Mouse (Mus musculus) c-Kit-positive CD71-positive TER-119-negative erythroid progenitor cells, embryonic 14.5 days (primary cell): ENCODE data around the gene Mtcl1.

Source experiments
- DNase-seq: peaks from one replicate; pipeline ENCODE4 v3.0.0-alpha.2; 2013; ENCODE audit warnings: low read depth

The Mtcl1 gene

DNA sequence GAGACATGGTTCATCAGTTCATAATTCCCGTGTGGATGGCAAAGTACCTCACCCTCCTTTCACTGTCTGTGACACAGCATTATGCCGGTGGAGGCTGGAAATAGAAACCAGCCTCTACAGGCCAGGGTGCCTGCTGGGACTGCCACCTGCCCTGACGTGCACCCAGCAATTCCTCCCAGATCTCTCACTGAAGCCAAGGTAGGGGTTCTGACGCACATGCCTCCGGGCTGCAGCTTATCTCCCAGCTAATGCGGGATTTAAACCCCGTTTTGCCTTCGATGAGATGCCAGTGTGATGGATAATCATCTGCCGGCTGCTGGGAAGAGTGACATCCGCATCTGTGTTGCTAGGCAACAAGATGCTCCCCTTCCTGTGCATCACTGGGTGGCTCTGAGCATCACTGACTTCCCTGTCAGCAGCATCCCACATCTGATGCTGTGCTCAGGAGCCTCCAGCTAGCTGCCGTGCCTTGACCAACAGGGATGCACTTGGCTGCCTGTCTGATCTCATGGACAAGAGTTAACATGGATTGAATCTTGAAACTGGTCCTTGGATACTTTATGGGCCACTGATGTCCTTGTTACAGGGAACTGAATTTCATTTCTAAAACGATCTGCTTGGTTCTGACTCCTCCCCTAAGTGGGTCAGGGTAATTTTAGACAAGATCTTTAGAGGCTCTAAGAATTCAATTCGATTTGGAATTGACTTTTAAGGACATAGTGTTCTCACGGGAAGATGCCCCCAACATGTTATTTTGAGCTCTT lies 123.9 kb downstream of the Mtcl1 start:
- DNase-seq, result no peak

DNA sequence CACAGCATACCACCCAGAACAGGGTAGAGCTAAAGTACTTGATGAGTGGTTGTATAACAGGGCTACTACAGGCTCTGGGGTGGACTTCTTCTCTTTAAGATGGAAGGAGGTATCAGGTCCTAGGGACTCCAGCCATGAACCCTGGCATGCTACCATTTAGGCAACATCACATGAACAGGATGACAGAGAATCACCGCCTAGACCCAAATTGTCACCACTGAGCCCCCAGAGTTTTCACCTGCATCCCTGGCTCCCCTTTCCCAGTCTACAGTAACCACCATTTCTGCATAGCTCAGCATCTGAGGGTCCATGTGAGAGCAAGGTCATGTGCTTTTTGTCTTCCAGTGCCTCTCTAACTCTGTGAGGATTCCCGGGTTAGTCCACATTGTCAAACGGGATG lies 124.7 kb downstream of the Mtcl1 start:
- no peak for DNase-seq

DNA sequence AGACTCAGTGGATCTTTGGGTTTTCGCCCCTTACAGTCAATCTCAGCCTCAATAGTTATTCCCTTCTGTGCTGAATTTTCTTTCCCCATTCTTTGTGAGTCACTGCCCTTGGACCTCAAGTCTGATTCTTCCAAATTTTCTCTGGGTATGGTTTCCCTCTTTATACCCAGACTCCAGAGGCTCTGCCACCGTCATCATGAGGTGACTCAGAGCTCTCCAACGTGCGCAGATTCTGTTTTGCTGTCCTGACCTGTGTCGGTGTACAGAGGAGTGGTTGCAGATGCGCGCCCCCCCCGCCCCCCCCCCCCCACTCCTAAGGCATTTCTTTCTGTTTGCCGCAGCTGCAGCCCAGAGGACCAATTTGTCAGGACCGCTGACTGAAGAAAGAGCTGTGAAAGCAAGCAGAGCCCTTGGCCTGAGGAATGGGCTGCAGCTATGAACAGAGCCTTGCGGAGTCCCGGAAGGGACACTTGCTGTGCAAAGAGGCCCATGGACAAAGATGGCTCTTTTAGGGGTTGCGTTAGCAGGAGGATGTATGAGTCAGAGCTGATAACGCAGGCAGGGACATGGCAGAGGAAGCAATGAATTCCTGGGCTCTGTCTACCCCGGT lies 126.8 kb downstream of the Mtcl1 start:
- no peak for DNase-seq

DNA sequence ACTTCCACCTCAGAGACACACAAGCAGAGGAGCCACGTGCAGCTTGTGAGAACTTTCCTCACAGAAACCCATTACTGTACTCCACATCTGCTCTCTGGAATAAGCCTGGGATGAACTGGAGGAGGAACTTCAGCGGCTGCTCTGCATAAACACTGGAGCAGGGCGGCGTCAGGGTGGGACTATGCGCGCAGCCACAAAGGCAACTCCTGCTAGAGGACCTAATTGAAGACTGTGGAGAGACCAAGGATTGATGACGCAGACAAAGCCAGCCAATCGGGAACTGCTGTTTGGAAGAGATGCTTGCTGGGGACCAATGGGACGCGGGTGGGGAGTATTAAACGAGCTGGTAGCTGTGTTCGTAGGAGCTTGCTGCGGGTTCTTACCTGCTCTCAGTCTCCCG lies 127.6 kb downstream of the Mtcl1 start:
- DNase-seq, result no peak

DNA sequence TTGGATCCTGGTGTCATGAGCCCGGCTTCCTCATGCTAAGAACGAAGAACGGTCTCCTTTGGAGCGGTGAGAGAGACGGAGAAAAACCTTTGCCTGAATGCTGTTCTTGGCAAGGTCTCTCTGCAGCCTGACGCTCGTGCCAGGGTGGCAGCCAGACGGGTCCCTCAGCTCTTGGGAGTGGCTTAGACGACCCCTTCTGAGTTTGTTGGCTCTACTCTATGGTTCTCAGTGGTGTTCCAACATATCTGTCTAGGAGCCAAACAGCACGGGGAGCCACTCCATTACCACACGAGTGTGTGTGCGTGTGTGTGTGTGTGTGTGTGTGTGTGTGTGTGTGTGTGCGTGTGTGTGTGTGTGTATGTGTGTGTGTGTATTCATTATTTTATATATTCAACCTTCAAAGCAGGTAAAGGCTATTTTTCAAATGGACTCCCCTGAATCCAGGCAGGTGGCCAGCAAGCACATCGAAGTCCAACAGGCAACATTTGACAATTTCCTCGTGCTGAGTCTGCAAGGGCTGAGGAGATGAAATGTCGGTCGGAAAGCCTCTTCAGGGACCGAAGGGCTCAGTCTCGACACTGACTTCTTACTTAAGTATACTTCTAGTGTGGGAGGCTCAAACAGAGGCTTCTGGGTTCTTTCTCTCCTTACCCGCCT lies 128.7 kb downstream of the Mtcl1 start:
- no peak for DNase-seq

DNA sequence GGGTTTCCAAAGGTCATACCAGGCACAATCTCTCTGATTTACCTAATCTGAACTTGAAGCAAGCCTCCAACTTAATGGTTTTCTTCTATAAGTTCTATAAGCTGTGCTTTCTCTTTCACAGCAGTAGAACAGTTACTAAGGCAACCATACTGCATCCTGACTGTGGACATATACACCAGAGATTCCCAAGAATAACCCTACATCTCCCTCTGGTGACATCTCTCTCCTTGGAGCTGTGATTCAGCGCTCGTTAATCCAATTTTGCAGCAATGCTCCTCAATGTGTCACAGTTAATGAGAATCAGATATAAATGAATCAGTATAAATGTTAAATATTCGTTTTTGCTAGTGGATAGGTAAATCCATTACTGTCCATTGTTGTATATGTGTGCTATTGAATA lies 131.5 kb downstream of the Mtcl1 start:
- DNase-seq, result no peak

DNA sequence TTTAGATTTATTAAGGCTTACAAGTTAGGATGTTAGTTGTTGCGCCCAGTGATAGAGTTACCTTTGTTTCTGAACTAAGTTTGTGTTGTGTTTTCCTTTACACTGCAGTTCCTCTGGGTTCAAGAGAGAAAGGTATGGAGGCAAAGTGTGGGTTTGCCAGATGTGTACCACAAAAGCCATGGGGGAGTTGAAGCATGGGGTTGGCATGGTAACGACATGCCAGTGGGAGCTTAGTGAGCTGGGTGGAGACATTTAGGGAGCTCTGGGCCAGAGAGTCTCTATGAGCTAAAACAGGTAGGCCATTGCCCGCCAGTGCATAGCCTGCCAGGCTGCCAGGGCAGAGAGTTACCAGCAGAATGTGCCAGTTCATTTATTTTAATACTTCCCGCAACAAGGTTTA lies 132.0 kb downstream of the Mtcl1 start:
- no peak for DNase-seq

DNA sequence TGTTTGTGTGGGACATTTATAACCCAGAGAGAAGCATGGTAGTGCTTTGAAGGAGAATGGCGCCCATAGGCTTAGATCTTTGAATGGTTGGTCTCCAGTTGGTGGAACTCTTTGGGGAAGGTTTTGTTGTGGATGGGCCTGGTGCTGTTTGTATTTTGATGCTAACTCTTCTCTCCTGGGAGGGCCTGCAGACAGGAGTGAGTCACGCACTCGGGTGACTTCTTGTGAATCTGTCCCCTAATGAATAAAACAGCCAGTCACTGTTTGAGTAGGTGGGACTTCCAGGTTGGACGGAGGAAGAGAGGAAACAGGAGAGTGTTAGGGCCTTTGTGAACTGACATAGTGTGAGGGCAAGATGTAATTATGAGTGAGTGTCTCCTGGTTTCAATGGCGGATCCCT lies 132.4 kb downstream of the Mtcl1 start:
- no peak for DNase-seq

DNA sequence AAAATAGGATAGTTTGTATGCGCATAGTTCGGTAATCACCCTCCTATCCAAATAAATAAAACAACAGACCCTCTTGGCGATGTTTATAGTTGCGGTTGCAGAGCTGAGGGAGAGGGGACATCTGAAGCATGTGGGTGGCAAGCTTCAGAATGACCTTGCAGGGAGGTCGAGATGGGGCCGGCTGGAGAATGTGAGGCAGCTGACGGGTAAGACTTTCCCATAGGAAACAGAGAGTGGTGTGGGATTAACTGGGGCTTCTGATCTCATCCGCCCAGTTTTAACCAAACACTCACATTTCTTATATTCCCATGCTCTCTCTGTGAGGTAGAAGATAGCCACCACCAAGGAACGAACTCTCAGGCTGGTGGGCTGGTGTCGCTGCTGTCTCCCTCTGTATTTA lies 134.1 kb downstream of the Mtcl1 start:
- DNase-seq, result no peak

DNA sequence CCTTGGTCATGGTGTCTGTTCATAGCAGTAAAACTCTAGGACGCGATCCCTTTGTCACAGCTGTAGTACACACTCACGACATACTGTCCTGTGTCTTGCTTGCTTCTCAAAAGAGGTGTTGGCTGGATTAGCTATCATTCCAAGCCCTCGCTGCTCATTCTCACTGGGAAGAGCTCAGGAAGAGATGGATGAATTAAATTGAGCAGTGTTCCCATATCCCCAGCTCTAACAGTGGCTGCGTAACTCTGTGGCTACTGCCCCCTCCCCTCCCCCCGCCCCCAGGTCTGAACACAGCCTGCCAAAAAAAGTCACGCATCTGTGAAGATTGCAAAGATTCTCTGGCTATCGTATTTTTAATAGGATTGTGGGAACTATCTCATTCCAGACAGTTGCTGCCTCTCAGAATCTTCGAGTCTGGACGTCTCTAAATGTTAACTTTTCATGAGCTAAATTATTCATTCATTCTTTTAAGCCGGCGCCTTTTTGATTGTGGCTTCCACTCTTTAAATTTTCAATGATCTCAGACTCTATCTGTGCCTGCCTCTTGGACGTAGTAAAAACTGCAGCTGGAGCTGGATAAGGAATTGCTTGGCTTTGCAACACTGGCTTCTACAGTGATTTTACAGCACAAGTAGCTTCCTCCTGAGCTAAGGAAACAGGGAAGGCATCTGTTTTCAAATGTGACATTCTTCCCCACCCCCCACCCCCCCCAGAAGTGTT lies 134.8 kb downstream of the Mtcl1 start:
- no peak for DNase-seq

DNA sequence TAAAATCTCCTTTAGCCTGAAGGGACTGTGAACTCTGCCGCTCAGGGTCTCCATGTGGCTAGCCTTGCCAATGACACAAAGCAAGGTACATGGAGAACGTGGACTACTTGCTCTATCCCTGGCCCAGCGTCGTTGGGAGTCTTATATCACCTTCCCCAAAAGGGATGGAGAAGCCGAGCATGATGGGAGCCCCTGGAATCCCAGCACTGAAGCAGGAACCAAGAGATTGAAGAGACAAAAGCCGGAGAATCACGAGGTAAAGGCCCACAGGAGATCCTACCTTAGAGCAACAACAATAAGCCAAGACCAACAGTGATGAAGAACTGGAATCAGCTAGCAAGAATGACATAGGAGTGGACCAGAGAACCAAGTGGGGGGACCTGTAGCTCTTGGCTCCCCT lies 147.6 kb downstream of the Mtcl1 start:
- DNase-seq, result no peak

DNA sequence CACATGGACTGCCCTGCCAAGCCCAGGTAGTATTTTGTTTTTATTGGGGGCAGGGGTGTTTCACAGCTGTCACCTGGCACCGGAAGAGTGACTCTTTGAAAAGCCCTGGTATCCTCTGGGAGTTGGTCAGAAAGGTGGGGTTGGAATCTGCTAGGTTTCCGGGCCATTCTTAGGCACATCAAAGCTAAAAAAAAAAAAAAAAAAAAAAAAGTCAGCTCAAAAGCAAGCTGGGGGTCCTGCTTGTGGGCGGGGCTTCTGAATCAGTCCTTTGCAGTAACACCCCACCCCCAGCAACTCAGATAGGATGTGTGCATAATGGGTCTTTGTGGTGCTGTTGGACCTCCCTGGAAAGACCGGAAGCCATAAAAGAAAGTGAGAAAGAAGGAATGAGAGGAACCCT lies 148.3 kb downstream of the Mtcl1 start:
- no peak for DNase-seq

DNA sequence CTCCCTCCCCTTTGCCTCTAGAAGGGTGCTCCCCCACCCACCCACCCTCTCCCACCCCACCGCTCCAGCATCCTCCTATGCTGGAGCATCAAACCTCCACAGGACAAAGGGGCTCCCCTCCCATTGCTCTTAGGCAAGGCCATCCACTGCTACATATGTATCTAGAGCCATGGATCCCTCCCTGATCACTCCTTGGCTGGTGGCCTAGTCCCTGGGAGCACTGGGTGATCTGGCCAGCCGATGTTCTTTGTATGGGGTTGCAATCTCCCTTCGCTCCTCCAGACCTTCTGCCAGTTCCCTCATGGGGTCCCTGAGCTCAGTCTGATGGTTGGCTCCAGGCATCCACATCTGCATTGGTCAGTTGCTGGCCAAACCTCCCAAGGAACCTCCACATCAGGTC lies 151.8 kb downstream of the Mtcl1 start:
- DNase-seq, result no peak

DNA sequence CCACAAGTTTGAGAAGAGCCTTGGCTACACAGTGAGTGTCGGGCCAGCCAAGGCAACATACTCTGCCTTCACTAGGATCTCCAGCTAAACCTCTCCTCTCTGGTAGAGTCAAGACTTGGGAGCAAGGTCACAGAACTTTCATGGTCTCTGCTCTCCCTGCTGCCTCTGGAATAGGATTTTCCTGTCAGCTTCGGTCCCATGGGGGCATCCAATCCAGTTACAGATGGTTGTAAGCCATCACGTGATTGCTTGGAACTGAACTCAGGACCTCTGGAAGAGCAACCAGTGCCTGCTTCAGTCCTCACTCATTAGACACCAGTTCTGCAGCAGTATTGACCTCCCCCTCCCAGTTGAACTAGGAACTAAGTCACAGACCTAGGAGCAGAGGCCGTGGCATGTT lies 156.0 kb downstream of the Mtcl1 start:
- no peak for DNase-seq

DNA sequence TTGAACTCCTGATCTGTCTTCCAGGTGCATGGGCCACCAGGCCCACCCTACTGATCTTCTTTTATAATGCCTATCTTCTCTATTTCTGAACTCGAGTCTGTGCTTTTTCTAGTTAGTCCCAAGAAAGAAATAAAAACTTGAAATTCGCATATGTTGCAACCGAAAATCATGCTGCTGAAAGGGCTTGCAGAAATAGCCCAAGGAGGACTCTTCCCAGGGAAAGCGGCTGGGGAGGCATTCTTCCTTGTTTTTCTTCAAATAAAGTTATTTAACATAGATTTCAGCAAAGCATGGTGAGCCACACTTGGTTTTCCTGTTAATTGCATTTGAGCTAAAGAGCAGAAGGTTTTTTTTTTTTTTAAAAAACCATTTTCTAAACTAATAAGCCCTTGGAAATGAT lies 159.7 kb downstream of the Mtcl1 start:
- no peak for DNase-seq
